Mouse (Mus musculus): ENCODE results near the gene Paxx. TPM values are rescaled to one million over a fixed set of nuclear protein-coding genes. Genes with fewer than 3 reads are reported as not detected.

The Paxx gene
- 22.1 and 22.7 TPM in 2 replicates for polyA plus RNA-seq (2016; fragmentation: Nextera tagmentation; extraction: Ambion mirVana)

DNA sequence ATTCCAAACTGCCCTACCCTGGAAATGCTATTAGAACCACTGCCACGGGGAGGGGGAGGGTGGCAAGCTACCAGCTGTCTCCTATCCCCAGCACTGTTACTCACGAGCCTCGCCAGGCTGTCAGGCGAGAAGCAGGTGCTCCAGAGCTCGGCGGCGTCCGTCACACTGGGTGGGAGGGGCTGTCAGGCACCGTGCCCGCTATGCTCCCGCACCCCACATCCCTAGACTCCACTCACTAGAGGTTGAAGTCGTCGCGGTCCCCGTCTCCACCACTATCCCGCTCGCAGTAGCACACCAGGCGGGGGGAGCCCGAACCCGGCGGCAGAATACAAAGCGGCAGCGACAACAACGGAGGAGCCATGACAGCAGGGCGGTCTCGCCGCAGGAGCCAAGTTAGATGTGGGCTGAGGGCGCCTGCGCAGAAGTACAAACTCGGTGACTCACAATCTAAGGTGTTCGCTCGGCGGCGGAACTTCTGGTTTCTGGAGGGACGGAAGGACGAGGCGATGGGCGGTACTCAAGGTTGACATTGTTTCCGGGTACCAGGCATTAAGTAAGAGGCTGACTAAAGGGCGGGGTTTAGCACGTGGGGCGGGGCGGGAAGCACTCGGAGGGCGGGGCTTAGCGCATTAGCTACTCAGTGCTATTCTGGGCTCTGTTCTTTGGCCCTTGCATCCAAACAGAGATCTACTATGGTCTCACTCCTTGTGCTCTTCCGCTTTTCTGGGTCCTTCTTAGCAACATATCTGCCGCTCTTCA lies at the start of gene Paxx:
Gene Paxx (minus strand): TSS at position 544 of the 759 bp plus-strand sequence.
- under 1% methylated on average over 48 of the region's 48 CpGs for WGBS
- peak; percentile 91 for ATAC-seq (ENCODE audit: insufficient number of reproducible peaks, low FRiP score)

DNA sequence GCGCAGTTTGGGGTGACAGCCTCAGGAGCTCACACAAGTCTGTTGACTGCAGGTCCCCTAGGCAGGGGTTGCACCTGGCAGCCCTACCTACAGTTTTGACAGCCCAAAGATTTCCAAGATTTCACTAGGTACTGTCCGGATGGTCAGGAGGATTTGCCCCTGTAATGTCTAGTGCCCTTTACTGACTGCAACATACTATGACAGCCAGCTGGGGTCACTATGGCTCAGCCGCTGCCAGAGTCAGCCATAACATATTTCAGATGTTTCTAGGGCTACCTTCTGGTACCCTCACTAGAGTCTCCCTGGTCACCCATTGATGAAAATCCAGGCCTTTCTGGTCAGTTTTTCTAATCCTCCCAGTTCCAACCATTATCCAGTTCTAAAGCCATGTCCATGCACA lies 49.0 kb upstream of the Paxx start:
- no peaks in the 10 kb centered on the region for H3K27me3 ChIP-seq (replicated peaks)
- ATAC-seq (ENCODE audit: insufficient number of reproducible peaks, low FRiP score): no peak

More for the DNA sequence above, at the start of gene Paxx:
- peak within 1 kb of the TSS; percentile 72 for H3K4me3 ChIP-seq
- no peaks in the 10 kb centered on the region for H3K9me3 ChIP-seq (replicated peaks)
- peak within 1 kb of the TSS; percentile 88 for H3K4me2 ChIP-seq
- peaks cover 7% of the 10 kb centered on the region; the same call in 1 of the 2 replicates for H3K36me3 ChIP-seq
- peak within 1 kb of the TSS; percentile 79 for H3K9ac ChIP-seq
- H3K27ac ChIP-seq (ENCODE audit: poor library complexity, severe bottlenecking): peak within 1 kb of the TSS; percentile 83
- H3K27me3 ChIP-seq (replicated peaks): no peaks in the 10 kb centered on the region
- peaks cover 26% of the 10 kb centered on the region for H3K4me1 ChIP-seq (replicated peaks)

DNA sequence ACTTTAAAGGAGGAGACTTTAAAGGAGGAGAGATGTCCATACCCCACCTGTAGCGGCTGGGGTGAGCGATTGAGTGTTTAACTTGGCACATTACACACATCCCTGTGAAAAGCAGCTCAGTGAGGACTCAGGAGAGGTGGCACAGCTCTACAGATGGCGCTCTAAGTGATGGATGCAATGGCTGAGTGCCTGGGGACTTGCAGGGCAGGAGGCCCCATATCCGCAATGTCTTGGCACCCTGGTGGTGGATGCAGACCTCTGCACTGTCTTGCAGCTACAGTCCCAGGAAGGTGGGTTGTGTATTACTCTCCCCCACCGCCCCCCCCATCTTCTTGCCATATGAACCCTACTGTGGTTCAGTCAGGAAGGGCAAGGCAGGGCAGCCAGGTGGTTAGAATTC lies 46.1 kb upstream of the Paxx start:
- Histone ChIP-seq H3K4me1 (replicated peaks) (peaks cover 2% of the 10 kb centered on the region), H3K9me3 (replicated peaks) (no peaks in the 10 kb centered on the region), H3K36me3 (peaks cover 32% of the 10 kb centered on the region), H3K27ac (ENCODE audit: poor library complexity, severe bottlenecking) (no peak overlapping the region), H3K27me3 (replicated peaks) (no peaks in the 10 kb centered on the region), H3K4me3 (no peak overlapping the region), H3K4me2 (no peak overlapping the region), H3K9ac (no peak overlapping the region)
- WGBS: 35% methylated on average over 5 of the region's 5 CpGs
- ATAC-seq (ENCODE audit: insufficient number of reproducible peaks, low FRiP score): no peak

More for the DNA sequence above, 49.0 kb upstream of the Paxx start:
- Histone ChIP-seq H3K9me3 (replicated peaks) (no peaks in the 10 kb centered on the region), H3K9ac (no peak overlapping the region), H3K4me2 (no peak overlapping the region), H3K4me1 (replicated peaks) (no peaks in the 10 kb centered on the region), H3K4me3 (no peak overlapping the region), H3K27ac (ENCODE audit: poor library complexity, severe bottlenecking) (no peak overlapping the region), H3K36me3 (peaks cover 9% of the 10 kb centered on the region)
- 73% methylated on average over 3 of the region's 3 CpGs for WGBS

DNA sequence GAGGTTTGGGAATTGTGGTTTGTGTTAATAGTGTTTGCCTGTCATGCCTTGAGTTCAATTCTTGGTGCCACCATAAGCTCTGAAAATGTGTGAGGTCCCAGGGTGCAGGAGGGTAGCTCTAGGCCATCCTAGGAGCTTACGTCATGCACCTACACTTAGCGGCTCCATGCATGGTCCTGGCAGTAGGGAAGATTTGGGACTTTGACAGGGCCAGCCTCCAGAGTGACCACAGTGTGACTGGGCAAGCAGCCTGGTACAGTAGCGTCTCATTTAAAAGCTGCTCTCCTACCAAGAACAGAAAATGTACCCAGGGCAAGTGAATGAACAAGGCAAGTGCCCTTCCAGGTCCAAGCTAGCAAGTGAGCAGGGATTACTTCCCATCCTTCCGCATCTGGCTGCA lies 45.0 kb upstream of the Paxx start:
- no peak overlapping the region for H3K4me3 ChIP-seq
- H3K9ac ChIP-seq: no peak overlapping the region
- no peak overlapping the region for H3K27ac ChIP-seq (ENCODE audit: poor library complexity, severe bottlenecking)
- H3K9me3 ChIP-seq (replicated peaks): no peaks in the 10 kb centered on the region
- no peak for ATAC-seq (ENCODE audit: insufficient number of reproducible peaks, low FRiP score)
- H3K27me3 ChIP-seq (replicated peaks): no peaks in the 10 kb centered on the region
- no peak overlapping the region for H3K4me2 ChIP-seq
- H3K36me3 ChIP-seq: peaks cover 32% of the 10 kb centered on the region
- peaks cover 10% of the 10 kb centered on the region for H3K4me1 ChIP-seq (replicated peaks)
- WGBS: 84% methylated on average over 4 of the region's 4 CpGs

DNA sequence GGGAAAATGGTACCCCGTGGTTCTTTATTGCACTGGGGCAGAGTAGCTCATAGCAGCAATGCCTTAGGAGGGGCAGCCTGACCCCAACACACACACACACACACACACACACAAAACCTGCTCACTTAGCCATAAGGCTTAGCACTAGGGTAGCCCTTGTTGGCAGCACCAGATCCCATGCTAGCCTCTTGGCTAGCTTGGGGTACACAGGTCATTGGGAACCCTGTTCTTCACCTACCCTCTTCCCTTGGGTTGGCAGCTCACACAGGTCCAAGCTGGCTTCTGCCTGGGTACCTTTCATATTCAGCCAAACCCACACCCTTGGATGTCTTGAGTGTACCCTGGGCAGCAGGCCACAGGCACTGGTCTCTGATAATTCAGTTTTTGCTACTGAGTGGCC lies 44.1 kb upstream of the Paxx start:
- Histone ChIP-seq H3K27me3 (replicated peaks) (no peaks in the 10 kb centered on the region), H3K27ac (ENCODE audit: poor library complexity, severe bottlenecking) (no peak overlapping the region), H3K4me1 (replicated peaks) (peaks cover 13% of the 10 kb centered on the region), H3K4me2 (no peak overlapping the region), H3K9ac (no peak overlapping the region), H3K9me3 (replicated peaks) (no peaks in the 10 kb centered on the region), H3K4me3 (no peak overlapping the region), H3K36me3 (peaks cover 32% of the 10 kb centered on the region)
- 78% methylated on average over 1 of the region's 1 CpGs for WGBS
- ATAC-seq (ENCODE audit: insufficient number of reproducible peaks, low FRiP score): no peak

DNA sequence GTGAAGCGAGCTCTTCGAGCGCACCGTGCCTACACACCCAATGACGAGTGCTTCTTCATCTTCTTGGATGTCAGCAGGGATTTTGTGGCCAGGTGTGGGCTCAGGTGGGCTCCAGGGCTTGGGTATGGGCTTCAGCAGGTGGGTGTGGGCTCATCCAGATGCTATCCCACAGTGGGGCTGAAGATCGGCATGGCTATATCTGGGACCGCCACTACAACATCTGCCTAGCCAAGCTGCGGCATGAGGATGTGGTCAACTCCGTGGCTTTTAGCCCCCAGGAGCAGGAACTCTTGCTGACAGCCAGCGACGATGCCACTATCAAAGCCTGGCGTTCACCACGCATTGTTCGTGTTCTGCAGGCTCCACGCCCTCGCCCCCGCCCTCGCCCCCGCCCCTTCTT lies 43.6 kb upstream of the Paxx start:
- no peak overlapping the region for H3K27ac ChIP-seq (ENCODE audit: poor library complexity, severe bottlenecking)
- no peaks in the 10 kb centered on the region for H3K9me3 ChIP-seq (replicated peaks)
- H3K27me3 ChIP-seq (replicated peaks): no peaks in the 10 kb centered on the region
- ATAC-seq (ENCODE audit: insufficient number of reproducible peaks, low FRiP score): no peak
- peaks cover 15% of the 10 kb centered on the region for H3K4me1 ChIP-seq (replicated peaks)
- H3K36me3 ChIP-seq: peaks cover 32% of the 10 kb centered on the region
- H3K9ac ChIP-seq: no peak overlapping the region
- no peak overlapping the region for H3K4me2 ChIP-seq
- WGBS: 91% methylated on average over 19 of the region's 19 CpGs
- no peak overlapping the region for H3K4me3 ChIP-seq

DNA sequence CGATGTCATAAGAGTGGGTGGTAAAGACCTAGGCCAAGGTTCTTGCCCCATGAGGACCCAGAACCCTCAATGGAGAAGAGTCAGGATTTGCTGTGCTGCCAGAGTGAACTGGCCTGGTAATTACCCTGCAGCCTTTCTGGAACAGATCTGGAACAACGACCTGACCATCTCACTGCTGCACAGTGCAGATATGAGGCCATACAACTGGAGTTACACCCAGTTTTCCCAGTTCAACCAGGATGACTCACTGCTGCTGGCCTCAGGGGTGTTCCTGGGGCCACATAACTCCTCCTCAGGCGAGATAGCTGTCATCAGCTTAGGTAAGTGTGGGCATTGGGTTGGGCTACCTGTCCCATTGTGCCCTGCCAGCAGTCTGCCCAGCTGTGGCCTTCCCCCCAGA lies 41.8 kb upstream of the Paxx start:
- Histone ChIP-seq H3K4me3 (no peak overlapping the region), H3K27ac (ENCODE audit: poor library complexity, severe bottlenecking) (no peak overlapping the region), H3K4me2 (no peak overlapping the region), H3K4me1 (replicated peaks) (peaks cover 22% of the 10 kb centered on the region), H3K9me3 (replicated peaks) (no peaks in the 10 kb centered on the region), H3K27me3 (replicated peaks) (no peaks in the 10 kb centered on the region), H3K36me3 (peaks cover 32% of the 10 kb centered on the region), H3K9ac (0 out of 2 replicates have a peak overlapping the region, but pooled peaks have one; percentile 17)
- no peak for ATAC-seq (ENCODE audit: insufficient number of reproducible peaks, low FRiP score)
- WGBS: 80% methylated on average over 3 of the region's 3 CpGs

DNA sequence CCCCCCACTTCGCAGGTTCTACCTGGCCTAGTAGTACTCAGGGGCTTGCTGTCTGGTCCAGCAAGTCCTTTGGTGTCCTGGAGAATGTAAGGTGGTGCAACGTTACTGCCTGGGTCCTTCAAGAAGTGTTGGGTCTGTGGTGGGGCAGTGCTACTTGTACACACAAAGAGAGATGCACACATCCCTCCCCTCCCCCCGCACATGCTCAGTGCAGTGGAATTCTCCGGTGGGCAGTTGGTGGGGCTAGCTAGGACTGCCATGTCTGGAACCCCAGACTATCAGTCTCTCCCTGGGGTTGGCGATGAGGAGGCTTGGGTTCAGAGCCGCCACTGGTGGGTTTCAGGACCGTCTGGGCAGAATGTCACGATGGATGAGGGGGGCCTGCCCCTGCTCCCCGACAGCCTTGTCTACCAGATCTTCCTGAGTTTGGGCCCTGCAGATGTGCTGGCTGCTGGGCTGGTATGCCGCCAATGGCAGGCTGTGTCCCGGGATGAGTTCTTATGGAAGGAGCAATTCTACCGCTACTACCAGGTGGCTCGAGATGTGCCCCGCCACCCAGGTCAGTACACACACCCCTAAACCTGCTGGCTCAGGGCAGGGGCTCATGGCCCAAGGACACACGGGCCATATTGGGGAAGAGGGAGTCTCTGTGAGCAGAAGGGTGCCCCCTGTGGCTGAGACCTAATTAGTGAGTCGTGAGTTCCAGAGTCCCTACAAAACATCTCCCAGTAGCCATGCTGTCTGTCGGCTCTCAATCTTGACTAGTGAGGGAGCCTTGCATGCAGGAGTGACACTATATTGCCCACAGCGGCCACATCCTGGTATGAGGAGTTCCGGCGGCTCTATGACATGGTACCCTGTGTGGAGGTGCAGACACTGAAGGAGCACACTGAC lies 40.9 kb upstream of the Paxx start, which contains the start of gene C8g:
Gene C8g (minus strand): TSS at position 127 of the 894 bp plus-strand sequence.
- H3K4me3 ChIP-seq: peak within 1 kb of the TSS; percentile 94
- H3K9me3 ChIP-seq (replicated peaks): no peaks in the 10 kb centered on the region
- peaks cover 32% of the 10 kb centered on the region for H3K36me3 ChIP-seq
- H3K27ac ChIP-seq (ENCODE audit: poor library complexity, severe bottlenecking): peak within 1 kb of the TSS; percentile 60
- peak within 1 kb of the TSS; percentile 97 for H3K4me2 ChIP-seq
- no peak for ATAC-seq (ENCODE audit: insufficient number of reproducible peaks, low FRiP score)
- 75% methylated on average over 20 of the region's 20 CpGs for WGBS
- H3K9ac ChIP-seq: peak within 1 kb of the TSS; percentile 96
- H3K4me1 ChIP-seq (replicated peaks): peaks cover 22% of the 10 kb centered on the region
- H3K27me3 ChIP-seq (replicated peaks): no peaks in the 10 kb centered on the region

DNA sequence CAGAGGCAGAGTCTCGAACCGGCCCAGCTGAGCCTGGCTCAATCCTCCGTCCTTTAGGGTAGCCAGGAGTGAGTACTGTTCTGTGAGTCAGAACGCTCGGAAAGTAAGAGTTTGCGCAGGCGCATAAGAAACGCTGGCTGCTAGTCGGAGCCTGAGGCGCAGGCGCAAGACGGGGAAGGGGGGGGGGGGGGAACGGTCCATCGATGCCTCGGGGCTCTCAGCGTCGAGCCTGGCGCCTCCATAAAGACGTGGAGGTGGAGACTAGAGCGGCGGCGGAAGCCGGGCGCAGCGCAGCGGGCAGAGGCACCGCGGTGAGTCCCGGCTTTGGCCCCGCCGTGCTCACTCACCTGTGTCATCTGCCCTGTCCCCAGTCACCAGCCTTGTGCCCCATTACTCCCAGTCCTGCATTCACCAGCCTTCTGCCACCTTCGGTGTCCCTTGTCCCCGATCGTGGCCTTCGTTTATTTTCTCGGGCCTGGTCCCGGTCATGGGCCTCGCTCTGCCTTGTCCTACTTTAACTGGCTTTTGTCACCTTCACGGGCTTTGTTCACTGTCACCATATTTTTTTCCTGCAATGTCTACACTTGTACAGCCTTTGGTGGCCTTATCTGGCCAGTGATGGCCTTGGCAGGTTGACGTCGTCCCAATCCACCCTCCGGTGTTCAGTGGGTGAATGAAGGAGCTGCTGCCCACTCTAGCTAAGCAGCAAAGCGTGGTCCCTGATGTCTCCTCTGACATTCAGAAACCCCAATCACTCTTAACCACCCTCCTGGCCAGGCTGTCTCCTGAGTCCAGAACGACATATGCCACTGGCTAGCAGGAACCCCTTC lies 39.9 kb upstream of the Paxx start, which contains the start of gene Fbxw5:
Gene Fbxw5 (plus strand): TSS at position 175 of the 830 bp plus-strand sequence.
- H3K4me1 ChIP-seq (replicated peaks): peaks cover 22% of the 10 kb centered on the region
- peak within 1 kb of the TSS; percentile 96 for H3K9ac ChIP-seq
- H3K27ac ChIP-seq (ENCODE audit: poor library complexity, severe bottlenecking): peak within 1 kb of the TSS; percentile 60
- no peaks in the 10 kb centered on the region for H3K9me3 ChIP-seq (replicated peaks)
- H3K27me3 ChIP-seq (replicated peaks): no peaks in the 10 kb centered on the region
- peak within 1 kb of the TSS; percentile 97 for H3K4me2 ChIP-seq
- H3K4me3 ChIP-seq: peak within 1 kb of the TSS; percentile 94
- peak; percentile 88 for ATAC-seq (ENCODE audit: insufficient number of reproducible peaks, low FRiP score)
- H3K36me3 ChIP-seq: peaks cover 31% of the 10 kb centered on the region
- WGBS: under 1% methylated on average over 41 of the region's 44 CpGs

DNA sequence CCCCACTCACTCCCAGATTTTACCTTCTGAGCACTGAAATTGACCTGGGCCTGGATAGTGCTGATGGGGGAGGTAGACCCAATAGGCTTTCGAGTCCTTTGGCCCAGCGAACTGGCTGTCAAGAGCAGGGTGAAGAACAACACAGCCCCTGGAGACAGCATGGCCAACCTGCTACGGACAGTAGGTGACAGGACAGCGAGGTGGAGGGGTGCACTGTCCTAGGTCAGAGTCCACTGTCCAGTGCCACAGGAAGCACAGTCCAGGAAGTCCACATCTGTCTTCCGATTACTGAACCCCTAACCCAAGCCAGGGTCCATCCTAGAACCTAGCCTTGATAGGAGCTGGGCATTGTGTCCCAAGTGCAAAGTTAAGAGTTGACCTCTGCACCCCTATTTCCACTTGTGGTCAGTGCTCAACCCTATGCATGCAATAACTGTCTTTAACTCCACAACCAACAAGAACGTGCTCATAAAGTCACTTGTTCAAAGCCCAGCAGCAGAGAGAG lies 39.2 kb upstream of the Paxx start:
- Histone ChIP-seq H3K4me2 (peak overlapping the region; percentile 97), H3K9me3 (replicated peaks) (no peaks in the 10 kb centered on the region), H3K27ac (ENCODE audit: poor library complexity, severe bottlenecking) (no peak overlapping the region), H3K36me3 (peaks cover 25% of the 10 kb centered on the region), H3K4me3 (peak overlapping the region; percentile 94), H3K4me1 (replicated peaks) (peaks cover 22% of the 10 kb centered on the region), H3K9ac (peak overlapping the region; percentile 65), H3K27me3 (replicated peaks) (no peaks in the 10 kb centered on the region)
- ATAC-seq (ENCODE audit: insufficient number of reproducible peaks, low FRiP score): 0 out of 2 replicates have a peak, but pooled peaks have one; percentile 3
- 70% methylated on average over 6 of the region's 6 CpGs for WGBS
